Mouse (Mus musculus) hindbrain, embryonic 16.5 days (tissue): ENCODE results near the gene Hadh. TPM values are rescaled to one million over a fixed set of nuclear protein-coding genes. Genes with fewer than 3 reads are reported as not detected.
A peak's percentile ranks its signal among the peaks of the same experiment; 100 is the strongest.

Source experiments
- ATAC-seq: fragments of 200-750 bp; cut with Nextera tagmentation; 2 replicates; pipeline ENCODE4 v1.8.0; 2017; ENCODE audit warnings: moderate TSS enrichment, moderate library complexity
- H3K27ac ChIP-seq: fragments of 300-500 bp; sonication (generic); 2 replicates; pipeline ENCODE4 v1.5.1; 2014; ENCODE audit warnings: low read depth, mild to moderate bottlenecking, control low read depth, low read length, moderate library complexity
- H3K27me3 ChIP-seq: fragments of 300-500 bp; sonication (generic); replicated peaks from 2 replicates; pipeline ENCODE4 v1.6.1; 2014; ENCODE audit warnings: low read length; ENCODE audit not compliant: control insufficient read depth, insufficient read depth
- H3K36me3 ChIP-seq: fragments of 300-500 bp; sonication (generic); 2 replicates; pipeline ENCODE4 v1.6.1; 2014; ENCODE audit warnings: mild to moderate bottlenecking, low read length, moderate library complexity, mixed read lengths; ENCODE audit not compliant: control insufficient read depth, insufficient read depth
- H3K4me1 ChIP-seq: fragments of 300-500 bp; sonication (generic); 2 replicates; pipeline ENCODE4 v1.6.1; 2014; ENCODE audit warnings: low read depth, low read length; ENCODE audit not compliant: control insufficient read depth, insufficient read depth
- H3K4me2 ChIP-seq: fragments of 300-500 bp; sonication (generic); 2 replicates; pipeline ENCODE4 v1.6.1; 2014; ENCODE audit warnings: mild to moderate bottlenecking, low read length, control low read depth, moderate library complexity
- H3K4me3 ChIP-seq: fragments of 300-500 bp; sonication (generic); 2 replicates; pipeline ENCODE4 v1.5.1; 2014; ENCODE audit warnings: mild to moderate bottlenecking, low read length, control low read depth, moderate library complexity
- H3K9ac ChIP-seq: fragments of 300-500 bp; sonication (generic); 2 replicates; pipeline ENCODE4 v1.6.1; 2014; ENCODE audit warnings: low read depth, mild to moderate bottlenecking, control low read depth, low read length, moderate library complexity
- H3K9me3 ChIP-seq: fragments of 300-500 bp; sonication (generic); 2 replicates; pipeline ENCODE4 v1.6.1; 2014; ENCODE audit warnings: mild to moderate bottlenecking, low read length, moderate library complexity; ENCODE audit not compliant: control insufficient read depth
- WGBS: fragments of 180-500 bp; shearing (Covaris S2); extraction: QIAGEN DNeasy Blood & Tissue Kit; methylation state at CpG from one replicate; pipeline ENCODE4 v1.1.7; 2014; 5-methylcytosine and 5-hydroxymethylcytosine counted together
- polyA plus RNA-seq: library from polyadenylated mRNA; unstranded; fragments of >200 nt; fragmentation: Nextera tagmentation; extraction: Ambion mirVana; gene quantifications from 2 replicates; pipeline ENCODE4 v1.2.1, GENCODE M21; 2015

The Hadh gene
- 26.1 and 31.1 TPM in 2 replicates for polyA plus RNA-seq

- peaks cover 10% of the 10 kb centered on the region for H3K4me1 ChIP-seq
- ATAC-seq: peak; percentile 96
- H3K36me3 ChIP-seq: no peaks in the 10 kb centered on the region
- H3K9ac ChIP-seq: peak within 1 kb of the TSS; percentile 56
- no peaks in the 10 kb centered on the region for H3K27me3 ChIP-seq
- no peaks in the 10 kb centered on the region for H3K9me3 ChIP-seq
- under 1% methylated on average over 53 of the region's 54 CpGs for WGBS
- peak within 1 kb of the TSS; percentile 37; the same call in 1 of the 2 replicates for H3K27ac ChIP-seq
- H3K4me3 ChIP-seq: peak within 1 kb of the TSS; percentile 57
- peak within 1 kb of the TSS; percentile 87 for H3K4me2 ChIP-seq
Observed at GRCm38 (mm10) chr3:131271559-131272373, at the start of gene Hadh. Hadh (minus strand) TSS chr3:131272101.

DNA sequence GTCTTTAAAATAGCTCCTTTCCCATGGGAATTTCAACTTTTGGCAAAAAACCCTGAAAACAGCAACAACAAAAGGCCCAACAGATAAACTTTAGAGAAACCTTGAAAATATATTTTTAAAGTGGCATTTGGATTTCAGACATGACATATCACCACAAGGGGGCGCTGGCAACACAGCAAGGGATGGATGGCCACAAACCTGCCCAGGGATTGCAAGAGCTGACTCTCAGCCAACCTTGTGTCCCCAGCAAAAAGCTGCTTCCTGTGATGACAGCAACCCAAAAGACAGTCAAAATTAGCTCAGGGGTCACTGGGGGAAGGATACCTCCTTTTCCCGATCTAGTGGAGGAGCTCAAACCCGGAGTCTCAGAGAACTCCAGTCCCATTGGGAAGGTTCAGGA is 48.3 kb upstream of the Hadh start:
- 0 out of 2 replicates have a peak overlapping the region, but pooled peaks have one; percentile 15 for H3K4me2 ChIP-seq
- no peaks in the 10 kb centered on the region for H3K36me3 ChIP-seq
- no peak overlapping the region for H3K27ac ChIP-seq
- no peak overlapping the region for H3K4me3 ChIP-seq
- WGBS: 5% methylated on average over 3 of the region's 3 CpGs
- no peaks in the 10 kb centered on the region for H3K27me3 ChIP-seq
- H3K9ac ChIP-seq: no peak overlapping the region
- peaks cover 2% of the 10 kb centered on the region; the same call in 1 of the 2 replicates for H3K4me1 ChIP-seq
- H3K9me3 ChIP-seq: no peaks in the 10 kb centered on the region
- peak; percentile 65; the same call in 1 of the 2 replicates for ATAC-seq

DNA sequence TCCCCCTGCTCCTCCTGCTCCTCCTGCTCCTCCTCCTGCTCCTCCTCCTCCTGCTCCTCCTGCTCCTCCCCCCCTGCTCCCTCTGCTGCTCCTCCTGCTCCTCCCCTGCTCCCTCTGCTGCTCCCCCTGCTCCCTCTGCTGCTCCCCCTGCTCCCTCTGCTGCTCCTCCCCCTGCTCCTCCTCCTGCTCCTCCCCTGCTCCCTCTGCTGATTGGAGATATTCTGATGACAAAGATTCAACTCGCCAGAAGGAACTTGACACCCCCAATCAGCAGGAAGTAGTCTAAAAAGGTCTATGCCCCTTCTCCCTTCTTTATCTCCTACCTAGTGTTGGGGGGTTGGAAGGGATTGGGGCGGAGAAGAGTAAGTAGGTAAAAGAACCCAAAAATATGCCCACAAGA is 46.3 kb upstream of the Hadh start:
- ATAC-seq: no peak
- peaks cover 2% of the 10 kb centered on the region; the same call in 1 of the 2 replicates for H3K4me1 ChIP-seq
- no peaks in the 10 kb centered on the region for H3K9me3 ChIP-seq
- WGBS: 63% methylated on average over 2 of the region's 2 CpGs
- H3K4me3 ChIP-seq: no peak overlapping the region
- H3K9ac ChIP-seq: no peak overlapping the region
- H3K27ac ChIP-seq: no peak overlapping the region
- no peaks in the 10 kb centered on the region for H3K36me3 ChIP-seq
- no peak overlapping the region for H3K4me2 ChIP-seq
- H3K27me3 ChIP-seq: no peaks in the 10 kb centered on the region

GRCm38 (mm10) chr3:131317126-131317525 is 45.2 kb upstream of the Hadh start:
- 100% methylated on average over 1 of the region's 1 CpGs for WGBS
- Histone ChIP-seq H3K36me3 (no peaks in the 10 kb centered on the region), H3K4me1 (peaks cover 2% of the 10 kb centered on the region; the same call in 1 of the 2 replicates), H3K4me3 (no peak overlapping the region), H3K27me3 (no peaks in the 10 kb centered on the region), H3K9ac (no peak overlapping the region), H3K4me2 (no peak overlapping the region), H3K27ac (no peak overlapping the region), H3K9me3 (no peaks in the 10 kb centered on the region)
- no peak for ATAC-seq

DNA sequence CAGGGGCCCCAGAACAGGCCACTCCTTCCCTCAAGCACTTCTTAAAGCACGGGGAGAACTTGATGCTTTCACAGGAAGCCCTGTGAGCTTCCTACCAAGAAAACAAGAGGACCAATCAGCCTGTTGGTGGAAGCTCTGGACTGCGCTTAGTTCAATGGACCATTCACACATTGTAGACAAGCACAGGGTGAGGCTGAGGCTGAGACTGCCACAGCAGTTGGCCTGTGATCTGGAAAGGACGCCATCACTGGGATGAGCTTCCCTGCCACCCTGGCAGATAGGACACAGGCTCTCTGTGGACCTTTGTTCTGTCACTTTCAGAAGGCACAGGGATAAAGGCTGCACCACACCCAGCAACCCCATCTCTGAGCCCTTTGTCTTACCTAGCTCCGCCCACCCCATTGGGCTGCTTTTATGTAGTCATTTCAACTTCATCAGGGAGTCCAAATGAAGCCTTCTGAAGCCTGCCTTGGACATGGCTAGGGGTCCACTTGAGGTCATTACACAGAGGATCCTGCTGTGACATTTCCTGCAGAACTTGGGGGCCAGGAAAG is 44.1 kb upstream of the Hadh start:
- H3K27ac ChIP-seq: no peak overlapping the region
- ATAC-seq: no peak
- no peak overlapping the region for H3K4me2 ChIP-seq
- no peaks in the 10 kb centered on the region for H3K36me3 ChIP-seq
- no peak overlapping the region for H3K9ac ChIP-seq
- peaks cover 2% of the 10 kb centered on the region; the same call in 1 of the 2 replicates for H3K4me1 ChIP-seq
- WGBS: 36% methylated on average over 4 of the region's 4 CpGs
- H3K27me3 ChIP-seq: no peaks in the 10 kb centered on the region
- no peaks in the 10 kb centered on the region for H3K9me3 ChIP-seq
- no peak overlapping the region for H3K4me3 ChIP-seq

GRCm38 (mm10) chr3:131312340-131312739 is 40.4 kb upstream of the Hadh start:
- no peaks in the 10 kb centered on the region for H3K36me3 ChIP-seq
- H3K27ac ChIP-seq: no peak overlapping the region
- H3K4me3 ChIP-seq: no peak overlapping the region
- H3K4me2 ChIP-seq: no peak overlapping the region
- no peak for ATAC-seq
- no peaks in the 10 kb centered on the region for H3K27me3 ChIP-seq
- peaks cover 4% of the 10 kb centered on the region for H3K9me3 ChIP-seq
- no peak overlapping the region for H3K9ac ChIP-seq
- 93% methylated on average over 9 of the region's 9 CpGs for WGBS
- no peaks in the 10 kb centered on the region for H3K4me1 ChIP-seq

- ATAC-seq: no peak
- H3K27me3 ChIP-seq: no peaks in the 10 kb centered on the region
- H3K9ac ChIP-seq: no peak overlapping the region
- H3K4me2 ChIP-seq: no peak overlapping the region
- H3K4me3 ChIP-seq: no peak overlapping the region
- no peaks in the 10 kb centered on the region for H3K36me3 ChIP-seq
- H3K4me1 ChIP-seq: no peaks in the 10 kb centered on the region
- H3K9me3 ChIP-seq: peaks cover 4% of the 10 kb centered on the region
- no peak overlapping the region for H3K27ac ChIP-seq
- WGBS: 94% methylated on average over 4 of the region's 4 CpGs
Observed at GRCm38 (mm10) chr3:131310572-131310971, 38.7 kb upstream of the Hadh start.

GRCm38 (mm10) chr3:131307811-131308210 is 35.9 kb upstream of the Hadh start:
- no peaks in the 10 kb centered on the region for H3K4me1 ChIP-seq
- no peak overlapping the region for H3K4me2 ChIP-seq

GRCm38 (mm10) chr3:131306255-131306654 is 34.4 kb upstream of the Hadh start:
- Histone ChIP-seq H3K27me3 (no peaks in the 10 kb centered on the region), H3K4me1 (peaks cover 6% of the 10 kb centered on the region), H3K4me3 (no peak overlapping the region), H3K9me3 (peaks cover 4% of the 10 kb centered on the region), H3K27ac (no peak overlapping the region), H3K9ac (no peak overlapping the region), H3K36me3 (no peaks in the 10 kb centered on the region), H3K4me2 (no peak overlapping the region)
- no peak for ATAC-seq
- WGBS: 94% methylated on average over 7 of the region's 7 CpGs

More at GRCm38 (mm10) chr3:131307811-131308210, 35.9 kb upstream of the Hadh start:
- Histone ChIP-seq H3K9me3 (peaks cover 4% of the 10 kb centered on the region), H3K27me3 (no peaks in the 10 kb centered on the region), H3K9ac (no peak overlapping the region), H3K36me3 (no peaks in the 10 kb centered on the region), H3K4me3 (no peak overlapping the region), H3K27ac (no peak overlapping the region)
- ATAC-seq: no peak
- WGBS: 79% methylated on average over 3 of the region's 3 CpGs
